Mouse (Mus musculus) midbrain, embryonic 12.5 days (tissue): ENCODE measurements at regions not wholly inside any gene's neighbourhood (a gene's known extent, or its start where the extent isn't known, plus 50 kb on each side); places are given as distances from the start of the nearest gene placed in this dataset.
"Not testable (repeated sequence)": the region's sequence is repeated elsewhere in the genome, so short reads cannot be mapped to it uniquely, and the experiment has no call there.

Source experiments
- ATAC-seq: fragments of 200-750 bp; cut with Nextera tagmentation; 2 replicates; pipeline ENCODE4 v1.8.0; 2017; ENCODE audit warnings: low read depth, moderate TSS enrichment, moderate library complexity; ENCODE audit not compliant: low FRiP score
- H3K27ac ChIP-seq: fragments of 300-500 bp; sonication (generic); replicated peaks from 2 replicates; pipeline ENCODE4 v1.5.1; 2016; ENCODE audit warnings: mild to moderate bottlenecking
- H3K27me3 ChIP-seq: fragments of 300-500 bp; sonication (generic); 2 replicates; pipeline ENCODE4 v1.6.1; 2016; ENCODE audit warnings: mild to moderate bottlenecking
- H3K36me3 ChIP-seq: fragments of 300-500 bp; sonication (generic); 2 replicates; pipeline ENCODE4 v1.6.1; 2016
- H3K4me1 ChIP-seq: fragments of 300-500 bp; sonication (generic); 2 replicates; pipeline ENCODE4 v1.6.1; 2016
- H3K4me2 ChIP-seq: fragments of 300-500 bp; sonication (generic); replicated peaks from 2 replicates; pipeline ENCODE4 v1.6.1; 2016; ENCODE audit warnings: mild to moderate bottlenecking, moderate library complexity
- H3K4me3 ChIP-seq: fragments of 300-500 bp; sonication (generic); 2 replicates; pipeline ENCODE4 v1.5.1; 2016; ENCODE audit warnings: mild to moderate bottlenecking
- H3K9ac ChIP-seq: fragments of 300-500 bp; sonication (generic); replicated peaks from 2 replicates; pipeline ENCODE4 v1.6.1; 2016; ENCODE audit warnings: mild to moderate bottlenecking, moderate library complexity
- H3K9me3 ChIP-seq: fragments of 300-500 bp; sonication (generic); 2 replicates; pipeline ENCODE4 v1.6.1; 2016; ENCODE audit warnings: mild to moderate bottlenecking
- WGBS: fragments of 180-500 bp; shearing (Covaris S2); methylation state at CpG from one replicate; pipeline ENCODE4 v1.1.7; 2016; 5-methylcytosine and 5-hydroxymethylcytosine counted together

- H3K4me2 ChIP-seq, result no peak overlapping the region
- WGBS, result 91% methylated on average over 12 of the region's 12 CpGs
- H3K27me3 ChIP-seq, result no peaks in the 10 kb centered on the region
Observed at GRCm38 (mm10) chr1:143318381-143318780, 322.1 kb upstream of the B3galt2 start.

GRCm38 (mm10) chr1:143319568-143319967 lies 320.9 kb upstream of the B3galt2 start:
- no peak overlapping the region for H3K4me3 ChIP-seq
- H3K27me3 ChIP-seq, result no peaks in the 10 kb centered on the region
- H3K36me3 ChIP-seq, result no peaks in the 10 kb centered on the region
- ATAC-seq, result no peak
- no peak overlapping the region for H3K27ac ChIP-seq
- 92% methylated on average over 7 of the region's 7 CpGs for WGBS
- no peaks in the 10 kb centered on the region for H3K4me1 ChIP-seq
- no peaks in the 10 kb centered on the region for H3K9me3 ChIP-seq
- no peak overlapping the region for H3K4me2 ChIP-seq
- no peak overlapping the region for H3K9ac ChIP-seq

More at GRCm38 (mm10) chr1:143318381-143318780, 322.1 kb upstream of the B3galt2 start:
- H3K4me1 ChIP-seq, result no peaks in the 10 kb centered on the region
- no peaks in the 10 kb centered on the region for H3K9me3 ChIP-seq
- no peak for ATAC-seq
- no peaks in the 10 kb centered on the region for H3K36me3 ChIP-seq
- no peak overlapping the region for H3K27ac ChIP-seq
- no peak overlapping the region for H3K9ac ChIP-seq
- H3K4me3 ChIP-seq, result no peak overlapping the region

GRCm38 (mm10) chr1:143351388-143351787 lies 289.1 kb upstream of the B3galt2 start:
- Histone ChIP-seq H3K9me3 (no peaks in the 10 kb centered on the region), H3K27ac (no peak overlapping the region), H3K9ac (no peak overlapping the region), H3K4me3 (no peak overlapping the region), H3K27me3 (no peaks in the 10 kb centered on the region), H3K4me1 (no peaks in the 10 kb centered on the region), H3K36me3 (no peaks in the 10 kb centered on the region), H3K4me2 (no peak overlapping the region)
- ATAC-seq, result no peak
- WGBS, result 73% methylated on average over 1 of the region's 1 CpGs

GRCm38 (mm10) chr1:143360256-143360655 lies 280.2 kb upstream of the B3galt2 start:
- not testable (repeated sequence) for H3K36me3 ChIP-seq, H3K4me3 ChIP-seq, H3K9me3 ChIP-seq, ATAC-seq, H3K4me2 ChIP-seq, H3K27me3 ChIP-seq, H3K27ac ChIP-seq, H3K9ac ChIP-seq, H3K4me1 ChIP-seq

- no peaks in the 10 kb centered on the region for H3K9me3 ChIP-seq
- no peak overlapping the region for H3K9ac ChIP-seq
- no peak overlapping the region for H3K4me2 ChIP-seq
- H3K4me3 ChIP-seq, result no peak overlapping the region
- no peak for ATAC-seq
- H3K36me3 ChIP-seq, result no peaks in the 10 kb centered on the region
- no peak overlapping the region for H3K27ac ChIP-seq
- 79% methylated on average over 4 of the region's 4 CpGs for WGBS
- no peaks in the 10 kb centered on the region for H3K4me1 ChIP-seq
- H3K27me3 ChIP-seq, result no peaks in the 10 kb centered on the region
Observed at GRCm38 (mm10) chr1:143391851-143392250, 248.6 kb upstream of the B3galt2 start.
